Comparison of ENCODE assay signal across 10 mouse cellular contexts in the genomic region with DNA sequence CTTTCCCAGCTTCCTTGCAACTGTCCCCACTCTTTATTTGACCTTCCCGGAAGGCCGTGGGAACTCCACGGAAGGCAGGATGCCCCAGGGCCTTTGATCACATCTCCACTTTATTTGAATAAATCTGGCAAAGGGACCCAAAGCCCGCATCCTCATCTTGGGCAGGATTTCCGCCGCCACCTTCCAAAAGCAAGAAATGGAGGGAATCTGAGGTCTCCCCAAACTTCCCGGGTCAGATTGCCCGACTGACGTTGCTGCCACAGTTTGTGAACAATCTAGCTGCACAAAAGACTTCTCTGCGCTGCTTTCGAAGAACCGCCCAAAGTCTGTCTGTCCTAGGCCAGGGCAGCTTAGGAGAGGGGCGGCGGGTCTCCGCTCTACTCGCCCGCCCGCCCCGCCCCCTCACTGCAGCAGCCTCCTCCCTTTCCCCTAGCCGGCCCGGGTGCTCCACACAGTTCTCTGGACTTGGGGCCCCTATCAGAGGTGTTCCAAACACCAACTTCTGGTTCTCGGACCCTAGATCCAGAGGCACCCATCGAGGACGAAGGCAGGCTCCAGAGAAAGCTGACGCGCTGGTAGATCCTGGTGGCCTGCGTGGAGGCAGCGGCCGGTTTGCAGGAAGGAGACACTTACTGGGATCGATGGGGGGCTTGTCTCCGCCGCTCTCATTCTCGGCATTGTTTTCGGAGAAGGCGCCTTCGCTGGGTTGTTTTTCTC. TPM values are rescaled to one million over a fixed set of nuclear protein-coding genes. Genes with fewer than 3 reads are reported as not detected.
DNase-seq lines count a peak whose midpoint lies in the region; ATAC-seq and TF ChIP-seq lines count a peak whose summit lies in the region.
"Had no signal": no experiment of that assay in that cellular context is flagged by ENCODE, and none has a peak within 500 bp of the region (broad histone marks: within the 10 kb centered on the region; RNA-seq: fewer than 3 reads in every experiment).

No protein-coding gene starts in this region.

- H3K4me3 ChIP-seq in kidney, postnatal 0 days (replicated peaks; ENCODE audit: low read depth, low read length): peak overlapping the region; percentile 85
- peak overlapping the region; percentile 82 for H3K4me3 ChIP-seq in neural tube, embryonic 12.5 days
- no peak overlapping the region for H3K4me3 ChIP-seq in forebrain, embryonic 14.5 days (ENCODE audit: low read depth, low read length)

- H3K9me3 ChIP-seq in kidney, postnatal 0 days (replicated peaks; ENCODE audit: low read length): no peaks in the 10 kb centered on the region
- no peaks in the 10 kb centered on the region for H3K9me3 ChIP-seq in neural tube, embryonic 12.5 days
- no peaks in the 10 kb centered on the region for H3K9me3 ChIP-seq in forebrain, embryonic 14.5 days (replicated peaks; ENCODE audit: control insufficient read depth, low read length)

- WGBS in kidney, postnatal 0 days: under 1% methylated on average over 36 of the region's 36 CpGs
- under 1% methylated on average over 36 of the region's 36 CpGs for WGBS in neural tube, embryonic 12.5 days
- WGBS in forebrain, embryonic 14.5 days: 1% methylated on average over 36 of the region's 36 CpGs

- TF ChIP-seq CTCF in kidney, postnatal 0 days (IDR thresholded peaks at IDR 0.05; ENCODE audit: low read depth): no peak

- ATAC-seq in kidney, postnatal 0 days (replicated peaks; ENCODE audit: low FRiP score, low read depth): no peak
- no peak for ATAC-seq in neural tube, embryonic 12.5 days (ENCODE audit: low FRiP score, low read depth)
- ATAC-seq in forebrain, embryonic 14.5 days: no peak
- ATAC-seq: forebrain, embryonic 16.5 days had no signal

- H3K4me2 ChIP-seq in kidney, postnatal 0 days (ENCODE audit: low read length): peak overlapping the region; percentile 89
- H3K4me2 ChIP-seq in neural tube, embryonic 12.5 days (replicated peaks): peak overlapping the region; percentile 99
- no peak overlapping the region for H3K4me2 ChIP-seq in forebrain, embryonic 14.5 days (ENCODE audit: low read length)

- peaks cover 12% of the 10 kb centered on the region for H3K4me1 ChIP-seq in kidney, postnatal 0 days (replicated peaks; ENCODE audit: insufficient read depth, low read length)
- peaks cover 16% of the 10 kb centered on the region for H3K4me1 ChIP-seq in neural tube, embryonic 12.5 days
- H3K4me1 ChIP-seq in forebrain, embryonic 14.5 days (ENCODE audit: control insufficient read depth, insufficient read depth, low read length): peaks cover 2% of the 10 kb centered on the region; the same call in 1 of the 2 replicates

- peaks cover 6% of the 10 kb centered on the region; the same call in 1 of the 2 replicates for H3K36me3 ChIP-seq in kidney, postnatal 0 days (ENCODE audit: insufficient read depth, low read length)
- no peaks in the 10 kb centered on the region for H3K36me3 ChIP-seq in neural tube, embryonic 12.5 days
- no peaks in the 10 kb centered on the region for H3K36me3 ChIP-seq in forebrain, embryonic 14.5 days (ENCODE audit: control insufficient read depth, insufficient read depth, low read length)

- peak overlapping the region; percentile 95 for H3K27ac ChIP-seq in kidney, postnatal 0 days
- peak overlapping the region; percentile 90 for H3K27ac ChIP-seq in neural tube, embryonic 12.5 days
- H3K27ac ChIP-seq in forebrain, embryonic 14.5 days (ENCODE audit: low read depth, low read length): no peak overlapping the region

- peak; percentile 38 for DNase-seq in kidney, adult 11 months
- DNase-seq in kidney, postnatal 14 days: no peak
- peak; percentile 82 for DNase-seq in ZHBTc4 (ENCODE audit: low read depth, low spot score)
- DNase-seq in kidney, postnatal 0 days (ENCODE audit: low spot score): no peak
- no peak for DNase-seq in right cerebral cortex, postnatal 14 days
- no peak for DNase-seq in forebrain, embryonic 14.5 days (ENCODE audit: low spot score)
- DNase-seq in cerebellum, postnatal 10 days: no peak

- H3K27me3 ChIP-seq in kidney, postnatal 0 days (ENCODE audit: insufficient read depth, low read length): no peaks in the 10 kb centered on the region
- peaks cover 12% of the 10 kb centered on the region; the same call in 1 of the 2 replicates for H3K27me3 ChIP-seq in neural tube, embryonic 12.5 days (replicated peaks)
- peaks cover 99% of the 10 kb centered on the region for H3K27me3 ChIP-seq in forebrain, embryonic 14.5 days (replicated peaks; ENCODE audit: control insufficient read depth, insufficient read depth, low read length)

- H3K9ac ChIP-seq in kidney, postnatal 0 days (ENCODE audit: low read depth, low read length): peak overlapping the region; percentile 97
- peak overlapping the region; percentile 100 for H3K9ac ChIP-seq in neural tube, embryonic 12.5 days
- H3K9ac ChIP-seq in forebrain, embryonic 14.5 days (ENCODE audit: low read length): no peak overlapping the region

RNA-seq across cellular contexts. Expression of gene Hoxa7, which starts 3.4 kb away (rescaled TPM):
- 29.7 and 31.7 TPM in 2 replicates for polyA plus RNA-seq in kidney, postnatal 0 days (2015; fragmentation: Nextera tagmentation; extraction: Ambion mirVana)
- 81.2 and 102 TPM in 2 replicates for polyA plus RNA-seq in neural tube, embryonic 12.5 days (2016; fragmentation: Nextera tagmentation; extraction: Ambion mirVana)
- polyA plus RNA-seq in forebrain, embryonic 14.5 days (2014; fragmentation: Nextera tagmentation; extraction: Ambion mirVana): not detected in 2 replicates
- polyA plus RNA-seq: cortical plate, adult 2 months; forebrain, embryonic 16.5 days had no signal

RNA-seq across cellular contexts. Expression of gene Hoxa9, which starts 5.8 kb away (rescaled TPM):
- 57.3 and 57.8 TPM in 2 replicates for polyA plus RNA-seq in kidney, postnatal 0 days (2015; fragmentation: Nextera tagmentation; extraction: Ambion mirVana)
- 124 and 131 TPM in 2 replicates for polyA plus RNA-seq in neural tube, embryonic 12.5 days (2016; fragmentation: Nextera tagmentation; extraction: Ambion mirVana)
- polyA plus RNA-seq in forebrain, embryonic 14.5 days (2014; fragmentation: Nextera tagmentation; extraction: Ambion mirVana): not detected in 2 replicates
- polyA plus RNA-seq: cortical plate, adult 2 months; forebrain, embryonic 16.5 days had no signal

RNA-seq across cellular contexts. Expression of gene Gm28308, which starts 11.9 kb away (rescaled TPM):
- 0.66 and 2.1 TPM in 2 replicates for polyA plus RNA-seq in kidney, postnatal 0 days (2015; fragmentation: Nextera tagmentation; extraction: Ambion mirVana)
- polyA plus RNA-seq in neural tube, embryonic 12.5 days (2016; fragmentation: Nextera tagmentation; extraction: Ambion mirVana): not detected in 2 replicates
- not detected in 2 replicates for polyA plus RNA-seq in forebrain, embryonic 14.5 days (2014; fragmentation: Nextera tagmentation; extraction: Ambion mirVana)
- polyA plus RNA-seq: cortical plate, adult 2 months; forebrain, embryonic 16.5 days had no signal

RNA-seq across cellular contexts. Expression of gene Hoxa3, which starts 11.9 kb away (rescaled TPM):
- polyA plus RNA-seq in kidney, postnatal 0 days (2015; fragmentation: Nextera tagmentation; extraction: Ambion mirVana): 4.8 and 6.0 TPM in 2 replicates
- 21.1 and 25.1 TPM in 2 replicates for polyA plus RNA-seq in neural tube, embryonic 12.5 days (2016; fragmentation: Nextera tagmentation; extraction: Ambion mirVana)
- polyA plus RNA-seq in forebrain, embryonic 14.5 days (2014; fragmentation: Nextera tagmentation; extraction: Ambion mirVana): not detected in 2 replicates
- polyA plus RNA-seq: cortical plate, adult 2 months; forebrain, embryonic 16.5 days had no signal

RNA-seq across cellular contexts. Expression of gene Hoxa10, which starts 15.6 kb away (rescaled TPM):
- polyA plus RNA-seq in kidney, postnatal 0 days (2015; fragmentation: Nextera tagmentation; extraction: Ambion mirVana): 175 and 183 TPM in 2 replicates
- polyA plus RNA-seq in neural tube, embryonic 12.5 days (2016; fragmentation: Nextera tagmentation; extraction: Ambion mirVana): 108 and 119 TPM in 2 replicates
- not detected in 2 replicates for polyA plus RNA-seq in forebrain, embryonic 14.5 days (2014; fragmentation: Nextera tagmentation; extraction: Ambion mirVana)
- polyA plus RNA-seq: cortical plate, adult 2 months; forebrain, embryonic 16.5 days had no signal

Comparison
In these comparisons a context has a peak if more than half of its experiments do, and no peak if none do; other contexts are left out.
1. DNase-seq: peak in kidney, adult 11 months (single experiment) and ZHBTc4 (single experiment); none in kidney, postnatal 14 days (single experiment), kidney, postnatal 0 days (single experiment), right cerebral cortex, postnatal 14 days (single experiment), forebrain, embryonic 14.5 days (single experiment) and cerebellum, postnatal 10 days (0 of 2).
2. RNA of gene Hoxa7, which starts 3.4 kb away (polyA plus RNA-seq): 81.2 to 102 TPM in neural tube, embryonic 12.5 days and 29.7 to 31.7 TPM in kidney, postnatal 0 days; not detected in forebrain, embryonic 14.5 days; every median in the first group is over 10 times any median in the second.
3. RNA of gene Hoxa9, which starts 5.8 kb away (polyA plus RNA-seq): 124 to 131 TPM in neural tube, embryonic 12.5 days and 57.3 to 57.8 TPM in kidney, postnatal 0 days; not detected in forebrain, embryonic 14.5 days; every median in the first group is over 10 times any median in the second.